Mouse (Mus musculus): ENCODE results near the gene Slc28a3.
A peak's percentile ranks its signal among the peaks of the same experiment; 100 is the strongest.

The Slc28a3 gene

DNA sequence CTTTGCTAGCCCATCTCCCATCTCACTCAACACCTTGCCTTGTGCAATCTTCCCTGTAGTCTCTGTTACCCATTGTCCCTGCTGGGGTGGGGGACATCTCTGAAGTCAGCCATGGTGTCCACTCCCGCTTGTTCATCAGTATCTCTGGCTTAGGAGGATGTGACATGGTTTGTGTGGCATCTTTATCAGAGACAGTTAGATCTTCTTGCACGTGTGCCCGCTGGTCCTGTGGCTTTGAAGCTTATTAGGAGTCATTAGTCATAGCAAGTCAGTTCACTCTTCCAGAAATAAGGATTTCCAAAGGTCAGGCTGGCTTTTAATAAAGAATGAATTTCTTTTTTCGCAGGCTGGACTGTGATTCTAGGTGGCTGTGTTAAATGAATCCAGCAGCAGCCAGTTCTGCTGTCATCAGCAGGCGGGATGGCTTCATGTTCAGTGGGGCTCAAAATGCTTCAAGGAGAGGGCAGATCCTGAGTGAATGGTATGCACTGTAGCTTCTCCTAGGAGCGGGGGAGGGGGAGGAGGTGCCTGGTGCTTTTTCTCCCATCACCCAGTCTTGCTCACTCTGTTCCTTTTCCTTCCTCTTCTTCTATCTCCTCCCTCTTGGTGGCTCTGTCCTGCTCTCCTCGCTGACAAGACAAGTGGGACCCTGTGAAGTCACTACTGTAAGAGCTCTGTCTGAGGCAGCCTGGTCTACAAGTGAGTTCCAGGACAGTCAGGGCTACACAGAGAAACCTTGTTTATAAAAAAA lies 89.9 kb downstream of the Slc28a3 start:
- DNase-seq: no peak

DNA sequence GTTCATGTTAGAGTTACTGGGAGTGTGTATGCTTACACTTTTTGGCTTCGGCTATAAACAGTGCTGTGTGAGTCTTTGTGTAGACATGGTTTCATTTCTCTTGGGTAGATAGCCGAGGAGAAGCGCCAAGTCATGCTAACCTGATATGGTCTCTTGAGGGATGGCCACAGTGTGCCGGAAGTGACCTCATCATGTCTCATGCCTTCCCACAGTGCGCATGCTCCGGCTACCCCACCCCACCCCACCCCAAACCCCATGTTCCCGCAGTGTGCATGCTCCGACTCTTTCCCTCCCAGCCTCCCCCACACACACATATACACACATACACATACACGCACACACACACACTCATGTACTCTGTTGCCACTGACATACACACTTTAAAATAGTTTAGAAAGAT lies 90.6 kb downstream of the Slc28a3 start:
- no peak for DNase-seq

DNA sequence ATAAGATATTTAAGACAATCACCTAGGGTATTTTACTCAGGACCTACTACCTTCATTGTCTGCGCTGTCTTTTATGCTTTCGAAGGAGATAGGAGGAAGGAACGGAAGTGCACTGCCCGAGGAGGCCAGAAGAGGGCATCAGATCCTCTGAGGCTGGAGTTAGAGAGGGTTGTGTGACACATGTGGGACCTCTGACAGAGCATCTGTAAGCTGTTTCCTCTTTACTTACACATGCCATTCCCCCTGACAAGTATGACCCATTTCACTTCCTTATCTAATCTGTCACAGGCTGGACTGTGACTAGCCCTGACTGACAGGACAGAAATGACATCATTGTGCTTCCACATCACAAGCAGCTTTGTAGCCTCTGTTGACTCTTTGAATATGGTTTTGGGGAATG lies 94.4 kb downstream of the Slc28a3 start:
- DNase-seq: no peak

DNA sequence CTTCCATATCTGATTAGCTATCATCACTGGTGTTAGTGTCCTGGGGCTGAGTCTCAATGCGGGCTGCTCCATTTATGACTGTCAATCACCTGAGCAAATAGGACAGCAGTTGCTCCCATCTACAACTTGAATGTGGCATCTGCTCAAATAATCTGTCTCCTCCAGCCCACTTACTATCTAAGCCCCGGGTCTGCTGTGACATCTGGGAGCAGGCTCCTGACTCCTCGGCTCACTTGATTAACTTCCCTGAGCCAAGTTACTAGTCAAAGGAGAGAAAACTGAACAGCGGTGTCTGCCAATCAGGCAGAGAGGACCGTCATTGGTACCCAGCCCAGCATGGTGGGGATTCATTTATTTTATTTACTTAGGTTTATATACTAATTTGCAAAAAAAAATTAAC lies 95.0 kb downstream of the Slc28a3 start:
- peak; percentile 47 for DNase-seq

DNA sequence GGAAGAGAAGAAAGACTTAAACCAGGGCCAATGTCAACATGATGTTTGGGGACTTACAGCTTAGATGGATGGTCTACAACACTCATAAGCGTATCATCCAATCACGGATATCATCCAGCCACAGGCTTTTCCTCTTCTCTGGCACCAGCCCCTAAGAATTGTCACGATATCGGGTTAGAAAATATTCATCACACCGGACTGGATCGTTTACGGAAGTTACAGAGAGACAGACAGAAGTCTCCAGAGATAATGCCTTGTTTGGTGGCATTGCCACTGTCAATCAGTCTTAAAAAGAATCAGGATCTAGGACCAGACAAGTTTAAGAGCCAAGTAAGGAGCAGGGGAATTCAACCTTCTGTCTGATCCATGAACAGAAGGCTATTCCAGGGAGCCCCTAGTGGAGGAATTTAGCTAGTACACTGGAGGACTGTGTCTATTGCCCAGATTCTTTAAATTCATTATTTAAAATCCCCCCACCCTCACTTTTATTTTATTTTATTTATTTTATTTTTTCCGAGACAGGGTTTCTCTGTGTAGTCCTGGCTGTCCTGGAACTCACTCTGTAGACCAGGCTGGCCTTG lies 96.4 kb downstream of the Slc28a3 start:
- peak; percentile 50 for DNase-seq

DNA sequence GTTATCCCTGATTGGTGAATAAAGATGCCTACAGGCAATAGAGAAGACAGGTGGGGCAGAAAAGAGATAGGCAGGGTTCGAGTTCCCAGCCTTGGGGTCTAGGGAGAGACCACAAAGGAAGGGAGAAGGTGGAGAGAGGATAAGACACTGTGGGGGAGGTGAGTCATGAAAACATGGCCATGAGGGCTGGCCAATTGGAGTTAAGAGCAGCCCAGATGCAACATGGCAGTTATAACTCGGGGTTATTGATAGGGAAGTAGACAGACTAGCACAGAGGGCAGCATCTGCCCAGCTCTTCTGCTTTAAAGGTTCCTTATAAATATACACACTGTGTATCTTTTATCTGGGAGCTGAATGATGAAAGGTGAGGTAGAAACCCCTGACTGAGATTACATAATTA lies 98.8 kb downstream of the Slc28a3 start:
- DNase-seq: no peak

DNA sequence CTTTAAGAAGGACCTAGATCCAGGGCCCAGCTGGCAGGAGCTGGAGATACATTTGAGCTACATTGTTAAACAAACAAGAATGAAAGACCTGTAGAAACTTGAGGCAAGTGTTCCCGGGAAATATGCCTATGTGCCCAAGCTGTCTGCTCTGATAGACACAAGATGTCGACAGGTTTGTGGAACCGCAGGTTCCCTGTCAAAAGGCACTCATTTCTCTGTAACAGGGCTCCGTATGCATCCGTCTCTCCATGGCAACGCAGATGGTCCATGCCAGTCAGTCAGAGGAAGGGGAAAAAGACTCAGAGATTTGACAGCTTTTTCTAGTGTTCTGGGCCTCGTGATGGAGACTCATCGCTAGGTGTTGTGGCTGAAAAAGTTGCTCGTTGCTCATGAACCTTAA lies 99.4 kb downstream of the Slc28a3 start:
- no peak for DNase-seq

DNA sequence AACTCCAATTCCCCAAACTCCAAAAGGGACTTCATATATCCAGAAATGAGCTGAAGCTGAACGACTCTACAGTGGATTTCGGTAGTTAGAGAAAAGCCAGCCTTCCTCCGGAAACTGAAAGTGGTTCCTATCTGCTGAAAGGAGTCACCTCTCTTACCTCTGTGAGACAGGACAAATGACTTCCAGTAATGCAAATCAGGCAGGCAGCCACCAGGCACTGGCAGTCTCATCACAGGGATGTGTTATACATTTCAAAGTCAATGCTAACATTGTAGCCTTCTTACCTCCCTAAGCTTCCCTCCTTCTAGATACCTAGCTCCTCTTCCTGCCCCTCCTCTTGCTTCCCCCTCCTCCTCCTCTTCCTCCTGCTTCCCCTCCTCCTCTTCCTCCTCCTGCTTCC lies 101.4 kb downstream of the Slc28a3 start:
- no peak for DNase-seq

DNA sequence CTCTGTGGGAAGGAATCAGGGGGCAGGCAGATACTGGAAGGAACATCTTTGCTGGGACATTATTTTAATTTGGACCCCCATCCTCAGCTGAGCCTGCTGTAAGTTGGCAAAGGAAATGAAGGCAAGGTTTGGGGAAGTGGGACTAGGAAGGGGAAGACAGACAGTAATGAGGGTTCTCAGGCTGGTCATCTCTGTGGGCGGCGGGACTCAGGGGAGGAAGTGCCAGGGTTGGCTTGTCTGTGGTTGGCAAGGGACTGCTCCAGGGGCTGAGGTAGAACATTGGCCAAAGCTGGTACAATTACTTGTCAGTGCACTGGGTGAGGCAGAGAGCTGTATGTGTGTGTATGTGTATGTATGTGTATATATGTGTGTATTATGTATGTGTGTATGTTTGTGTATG lies 107.1 kb downstream of the Slc28a3 start:
- DNase-seq: no peak

DNA sequence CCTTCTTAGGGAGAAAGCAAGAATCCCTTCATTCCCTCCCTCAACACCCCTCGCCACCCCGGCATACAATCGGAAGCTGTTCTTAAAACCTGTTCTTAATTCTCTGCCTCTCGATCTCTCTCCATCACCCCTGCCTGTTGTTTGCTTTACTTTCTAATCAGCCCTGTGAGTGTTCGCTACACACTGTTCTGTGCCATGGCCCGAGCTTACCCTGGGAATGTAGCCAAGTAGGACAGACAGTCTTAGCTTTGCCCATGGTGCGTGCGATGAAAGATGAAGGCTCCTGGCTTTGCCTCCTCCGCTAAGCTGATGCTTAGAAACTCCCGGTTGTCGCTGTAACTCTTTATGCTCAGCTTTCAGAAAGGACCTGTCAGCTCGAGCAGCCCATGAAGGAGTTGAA lies 112.9 kb downstream of the Slc28a3 start:
- DNase-seq: peak; percentile 41
